Mouse (Mus musculus): ENCODE measurements around the gene 2310030G06Rik.

The 2310030G06Rik gene

GRCm38 (mm10) chr9:50700921-50701691, 45.2 kb downstream of the 2310030G06Rik start:
- DNase-seq (ENCODE audit: low spot score), result no peak

GRCm38 (mm10) chr9:50698418-50699409, 47.6 kb downstream of the 2310030G06Rik start:
- peak; percentile 17 for DNase-seq (ENCODE audit: low spot score)

- peak; percentile 55 for DNase-seq (ENCODE audit: low spot score)
Observed at GRCm38 (mm10) chr9:50697706-50698041, 48.7 kb downstream of the 2310030G06Rik start.

- no peak for DNase-seq (ENCODE audit: low spot score)
Observed at GRCm38 (mm10) chr9:50696851-50697705, 49.3 kb downstream of the 2310030G06Rik start.

- no peak for DNase-seq (ENCODE audit: low spot score)
Observed at GRCm38 (mm10) chr9:50695153-50695552, 51.2 kb downstream of the 2310030G06Rik start.

- DNase-seq (ENCODE audit: low spot score), result peak; percentile 31
Observed at GRCm38 (mm10) chr9:50693631-50694030, 52.7 kb downstream of the 2310030G06Rik start.

GRCm38 (mm10) chr9:50692626-50693580, 53.4 kb downstream of the 2310030G06Rik start:
- DNase-seq (ENCODE audit: low spot score), result no peak
